Mouse (Mus musculus) intestine, embryonic 16.5 days (tissue): ENCODE data around the gene Gm37240. TPM values are rescaled to one million over a fixed set of nuclear protein-coding genes. Genes with fewer than 3 reads are reported as not detected.

Experiments used
- ATAC-seq: fragments of 200-750 bp; cut with Nextera tagmentation; 2 replicates; pipeline ENCODE4 v1.8.0; 2017; ENCODE audit warnings: moderate TSS enrichment, moderate library complexity
- H3K27ac ChIP-seq: fragments of 300-500 bp; sonication (generic); 2 replicates; pipeline ENCODE4 v1.5.1; 2014; ENCODE audit warnings: mild to moderate bottlenecking, low read length
- H3K27me3 ChIP-seq: fragments of 300-500 bp; sonication (generic); replicated peaks from 2 replicates; pipeline ENCODE4 v1.6.1; 2014; ENCODE audit warnings: low read length, control low read depth, mixed read lengths; ENCODE audit not compliant: control insufficient read depth, insufficient read depth
- H3K36me3 ChIP-seq: fragments of 300-500 bp; sonication (generic); 2 replicates; pipeline ENCODE4 v1.6.1; 2014; ENCODE audit warnings: low read length, control low read depth; ENCODE audit not compliant: control insufficient read depth, insufficient read depth
- H3K4me1 ChIP-seq: fragments of 300-500 bp; sonication (generic); 2 replicates; pipeline ENCODE4 v1.6.1; 2014; ENCODE audit warnings: low read length, control low read depth, mixed read lengths; ENCODE audit not compliant: control insufficient read depth, insufficient read depth
- H3K4me2 ChIP-seq: fragments of 300-500 bp; sonication (generic); 2 replicates; pipeline ENCODE4 v1.6.1; 2014; ENCODE audit warnings: low read depth, low read length, control low read depth
- H3K4me3 ChIP-seq: fragments of 300-500 bp; sonication (generic); 2 replicates; pipeline ENCODE4 v1.5.1; 2014; ENCODE audit warnings: mild to moderate bottlenecking, low read length
- H3K9ac ChIP-seq: fragments of 300-500 bp; sonication (generic); 2 replicates; pipeline ENCODE4 v1.6.1; 2014; ENCODE audit warnings: low read depth, low read length
- H3K9me3 ChIP-seq: fragments of 300-500 bp; sonication (generic); 2 replicates; pipeline ENCODE4 v1.6.1; 2016; ENCODE audit warnings: low read length, control low read depth; ENCODE audit not compliant: control insufficient read depth
- WGBS: fragments of 180-500 bp; shearing (Covaris S2); extraction: QIAGEN DNeasy Blood & Tissue Kit; methylation state at CpG from one replicate; pipeline ENCODE4 v1.1.7; 2014; 5-methylcytosine and 5-hydroxymethylcytosine counted together
- polyA plus RNA-seq: library from polyadenylated mRNA; unstranded; fragments of >200 nt; fragmentation: Nextera tagmentation; extraction: Ambion mirVana; gene quantifications from 2 replicates; pipeline ENCODE4 v1.2.1, GENCODE M21; 2015

The Gm37240 gene
- polyA plus RNA-seq, 1 experiment from 2014 or later = 6.8 TPM

- no peak overlapping the region for H3K4me3 ChIP-seq
- peak; percentile 95 for ATAC-seq
- H3K27ac ChIP-seq = peak overlapping the region; percentile 74
- H3K9me3 ChIP-seq = no peaks in the 10 kb centered on the region
- no peaks in the 10 kb centered on the region for H3K27me3 ChIP-seq
- H3K9ac ChIP-seq = no peak overlapping the region
- peaks cover 8% of the 10 kb centered on the region for H3K4me1 ChIP-seq
- H3K4me2 ChIP-seq = no peak overlapping the region; the same call in 1 of the 2 replicates
- 27% methylated on average over 2 of the region's 2 CpGs for WGBS
- H3K36me3 ChIP-seq = no peaks in the 10 kb centered on the region
Observed at GRCm38 (mm10) chr3:85757944-85758343, 129.4 kb downstream of the Gm37240 start.

- WGBS = 77% methylated on average over 4 of the region's 4 CpGs
Observed at GRCm38 (mm10) chr3:85757435-85757834, 129.9 kb downstream of the Gm37240 start.

GRCm38 (mm10) chr3:85749348-85749747 lies 138.0 kb downstream of the Gm37240 start:
- peak; percentile 76 for ATAC-seq
- Histone ChIP-seq H3K27ac (peak overlapping the region; percentile 85), H3K4me1 (peaks cover 6% of the 10 kb centered on the region; the same call in 1 of the 2 replicates), H3K27me3 (no peaks in the 10 kb centered on the region), H3K36me3 (no peaks in the 10 kb centered on the region), H3K9ac (no peak overlapping the region), H3K9me3 (no peaks in the 10 kb centered on the region), H3K4me2 (no peak overlapping the region), H3K4me3 (no peak overlapping the region)
- 50% methylated on average over 4 of the region's 4 CpGs for WGBS

More at GRCm38 (mm10) chr3:85757435-85757834, 129.9 kb downstream of the Gm37240 start:
- peak overlapping the region; percentile 74 for H3K27ac ChIP-seq
- no peaks in the 10 kb centered on the region for H3K36me3 ChIP-seq
- peak; percentile 69 for ATAC-seq
- no peak overlapping the region; the same call in 1 of the 2 replicates for H3K4me2 ChIP-seq
- no peaks in the 10 kb centered on the region for H3K27me3 ChIP-seq
- no peak overlapping the region for H3K4me3 ChIP-seq
- peaks cover 6% of the 10 kb centered on the region for H3K4me1 ChIP-seq
- no peaks in the 10 kb centered on the region for H3K9me3 ChIP-seq
- no peak overlapping the region for H3K9ac ChIP-seq

- Histone ChIP-seq H3K4me1 (peaks cover 6% of the 10 kb centered on the region; the same call in 1 of the 2 replicates), H3K9me3 (no peaks in the 10 kb centered on the region), H3K27ac (peak overlapping the region; percentile 85; the same call in 1 of the 2 replicates), H3K4me2 (0 out of 2 replicates have a peak overlapping the region, but pooled peaks have one; percentile 9), H3K36me3 (no peaks in the 10 kb centered on the region), H3K9ac (no peak overlapping the region), H3K4me3 (no peak overlapping the region), H3K27me3 (no peaks in the 10 kb centered on the region)
- WGBS = 32% methylated on average over 4 of the region's 4 CpGs
- ATAC-seq = peak; percentile 76
Observed at GRCm38 (mm10) chr3:85748863-85749262, 138.5 kb downstream of the Gm37240 start.

GRCm38 (mm10) chr3:85746116-85746515 lies 141.2 kb downstream of the Gm37240 start:
- no peak overlapping the region for H3K4me3 ChIP-seq
- H3K27ac ChIP-seq = no peak overlapping the region
- 39% methylated on average over 4 of the region's 4 CpGs for WGBS
- ATAC-seq = no peak
- H3K4me2 ChIP-seq = no peak overlapping the region
- no peaks in the 10 kb centered on the region for H3K9me3 ChIP-seq
- peaks cover 6% of the 10 kb centered on the region; the same call in 1 of the 2 replicates for H3K4me1 ChIP-seq
- H3K9ac ChIP-seq = no peak overlapping the region
- H3K36me3 ChIP-seq = no peaks in the 10 kb centered on the region
- no peaks in the 10 kb centered on the region for H3K27me3 ChIP-seq

- Histone ChIP-seq H3K27me3 (no peaks in the 10 kb centered on the region), H3K4me3 (no peak overlapping the region), H3K27ac (no peak overlapping the region), H3K36me3 (no peaks in the 10 kb centered on the region), H3K4me1 (no peaks in the 10 kb centered on the region), H3K9me3 (no peaks in the 10 kb centered on the region), H3K9ac (no peak overlapping the region), H3K4me2 (no peak overlapping the region)
- no peak for ATAC-seq
- 93% methylated on average over 3 of the region's 3 CpGs for WGBS
Observed at GRCm38 (mm10) chr3:85741767-85742166, 145.6 kb downstream of the Gm37240 start.

GRCm38 (mm10) chr3:85738591-85738990 lies 148.7 kb downstream of the Gm37240 start:
- 59% methylated on average over 3 of the region's 3 CpGs for WGBS
- H3K4me1 ChIP-seq = no peaks in the 10 kb centered on the region
- H3K4me2 ChIP-seq = no peak overlapping the region
- no peaks in the 10 kb centered on the region for H3K27me3 ChIP-seq
- no peak overlapping the region for H3K9ac ChIP-seq
- no peaks in the 10 kb centered on the region for H3K36me3 ChIP-seq
- H3K4me3 ChIP-seq = no peak overlapping the region
- no peaks in the 10 kb centered on the region for H3K9me3 ChIP-seq
- ATAC-seq = no peak
- H3K27ac ChIP-seq = no peak overlapping the region

GRCm38 (mm10) chr3:85733939-85734729 lies 153.2 kb downstream of the Gm37240 start:
- no peak overlapping the region for H3K27ac ChIP-seq
- no peaks in the 10 kb centered on the region for H3K9me3 ChIP-seq
- 77% methylated on average over 5 of the region's 5 CpGs for WGBS
- H3K4me3 ChIP-seq = no peak overlapping the region
- no peak overlapping the region for H3K4me2 ChIP-seq
- no peak overlapping the region for H3K9ac ChIP-seq
- no peaks in the 10 kb centered on the region for H3K27me3 ChIP-seq
- H3K36me3 ChIP-seq = no peaks in the 10 kb centered on the region
- no peak for ATAC-seq
- H3K4me1 ChIP-seq = no peaks in the 10 kb centered on the region

GRCm38 (mm10) chr3:85727171-85727570 lies 160.1 kb downstream of the Gm37240 start:
- Histone ChIP-seq H3K27ac (no peak overlapping the region), H3K9ac (no peak overlapping the region), H3K4me2 (no peak overlapping the region), H3K9me3 (no peaks in the 10 kb centered on the region), H3K4me3 (no peak overlapping the region), H3K36me3 (no peaks in the 10 kb centered on the region), H3K4me1 (no peaks in the 10 kb centered on the region), H3K27me3 (no peaks in the 10 kb centered on the region)
- ATAC-seq = no peak
- WGBS = 61% methylated on average over 2 of the region's 2 CpGs
